Mouse (Mus musculus) naive thymus-derived CD4-positive, alpha-beta T cell, adult 2 months (primary cell): ENCODE measurements around the gene Txlng.
"Not testable (repeated sequence)": the region's sequence is repeated elsewhere in the genome, so short reads cannot be mapped to it uniquely, and the experiment has no call there.

Experiments
- DNase-seq: peaks from one replicate; pipeline ENCODE4 v3.0.0-alpha.2; 2011; ENCODE audit warnings: low read depth

Gene Txlng

GRCm38 (mm10) chrX:162829203-162829708 lies at the start of gene Txlng:
Txlng (minus strand) TSS chrX:162829454.
- peak; percentile 95 for DNase-seq

DNA sequence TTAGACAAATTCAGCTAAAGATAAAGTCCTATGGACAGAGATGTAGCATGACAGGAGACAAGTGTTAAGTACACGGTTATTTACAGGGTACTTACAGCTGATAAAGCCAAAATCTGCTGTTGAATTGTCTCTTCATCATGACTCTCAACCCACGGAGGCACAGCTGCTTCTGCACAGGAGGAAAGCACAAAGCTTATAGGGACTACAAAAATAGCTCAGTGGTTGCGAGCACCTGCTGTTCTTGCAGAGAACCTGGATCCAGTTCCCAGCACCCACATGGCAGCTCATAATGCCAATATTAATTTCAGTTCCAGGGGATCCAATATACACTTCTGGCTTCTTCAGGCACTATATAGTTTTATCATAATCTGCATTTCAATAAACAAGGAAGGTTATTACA lies 49.0 kb upstream of the Txlng start:
- DNase-seq = no peak

GRCm38 (mm10) chrX:162873761-162874160 lies 44.5 kb upstream of the Txlng start:
- DNase-seq = no peak

- DNase-seq = peak; percentile 43
These were observed 42.7 kb upstream of the Txlng start for GRCm38 (mm10) chrX:162871734-162872517.

DNA sequence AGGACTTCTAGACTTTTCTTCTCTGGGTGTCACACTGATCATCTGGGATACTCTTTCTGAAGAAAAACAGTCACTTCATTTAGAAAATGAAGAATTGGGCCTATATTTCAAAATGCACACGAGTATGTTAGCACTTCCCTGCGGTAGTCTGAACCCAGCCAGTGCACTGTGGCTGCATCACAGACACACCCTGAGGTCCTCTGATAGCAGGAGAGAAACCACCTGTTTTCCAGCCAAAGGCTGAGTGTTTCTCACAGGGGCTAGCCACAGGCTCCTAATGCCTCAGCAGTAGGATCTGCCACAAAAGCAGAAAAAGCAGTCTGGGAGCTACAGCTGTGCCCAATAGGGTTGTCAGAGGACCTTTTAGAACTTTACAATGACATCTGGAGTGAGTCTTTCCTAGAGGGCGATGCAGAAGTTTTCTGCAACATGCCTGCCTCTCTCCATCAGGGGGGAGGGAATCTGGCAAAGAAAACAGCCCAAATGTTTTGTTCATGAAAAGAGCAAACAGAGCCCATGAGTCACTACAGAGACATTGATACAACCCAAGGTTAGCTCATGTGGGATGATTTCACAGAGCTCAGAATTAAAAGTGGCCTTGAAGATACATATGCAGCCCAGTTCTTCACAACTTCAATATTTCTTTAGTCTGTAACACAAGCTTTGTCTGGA lies 39.2 kb upstream of the Txlng start:
- DNase-seq = peak; percentile 12

GRCm38 (mm10) chrX:162848682-162849081 lies 19.4 kb upstream of the Txlng start:
- no peak for DNase-seq

GRCm38 (mm10) chrX:162845531-162845930 lies 16.3 kb upstream of the Txlng start:
- no peak for DNase-seq

GRCm38 (mm10) chrX:162844447-162845100 lies 15.3 kb upstream of the Txlng start:
- no peak for DNase-seq

GRCm38 (mm10) chrX:162832101-162832500 lies 2.8 kb upstream of the Txlng start:
- no peak for DNase-seq

DNA sequence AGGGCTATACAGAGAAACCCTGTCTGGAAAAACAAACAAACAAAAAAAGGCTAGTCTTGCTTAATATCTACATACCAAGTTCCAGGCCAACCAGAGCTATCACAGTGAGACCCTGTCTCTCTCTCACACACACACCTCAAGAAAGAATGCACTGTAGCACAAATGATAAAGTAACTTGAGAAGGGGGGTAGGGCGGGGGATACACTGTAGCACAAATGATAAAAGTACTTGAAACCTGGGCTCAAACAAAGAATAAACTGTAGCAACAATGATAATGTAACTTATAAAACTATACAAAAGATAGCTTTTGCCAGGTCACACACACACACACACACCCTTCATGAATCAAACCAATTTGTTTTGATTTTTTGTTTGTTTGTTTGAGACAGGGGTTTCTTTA lies 2.3 kb upstream of the Txlng start:
- no peak for DNase-seq

DNA sequence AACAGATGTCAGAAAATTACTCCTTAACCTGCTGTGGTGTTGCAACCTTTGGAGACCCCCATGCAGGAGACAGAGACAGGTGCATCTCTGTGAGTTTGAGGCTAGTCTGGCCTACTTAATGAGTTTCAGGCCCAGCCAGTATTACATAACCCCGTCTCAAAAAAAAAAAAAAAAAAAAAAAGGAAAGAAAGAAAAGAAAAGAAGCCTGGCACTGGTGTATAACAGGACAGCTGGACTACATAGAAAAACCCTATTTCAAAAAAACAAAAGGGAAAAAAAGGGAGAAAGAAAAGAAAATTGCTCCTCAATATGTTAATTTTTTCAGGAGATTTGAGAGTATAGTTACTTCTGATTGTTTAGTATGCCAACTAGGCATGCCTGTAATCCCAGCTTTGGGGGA lies 1.8 kb upstream of the Txlng start:
- DNase-seq = no peak

DNA sequence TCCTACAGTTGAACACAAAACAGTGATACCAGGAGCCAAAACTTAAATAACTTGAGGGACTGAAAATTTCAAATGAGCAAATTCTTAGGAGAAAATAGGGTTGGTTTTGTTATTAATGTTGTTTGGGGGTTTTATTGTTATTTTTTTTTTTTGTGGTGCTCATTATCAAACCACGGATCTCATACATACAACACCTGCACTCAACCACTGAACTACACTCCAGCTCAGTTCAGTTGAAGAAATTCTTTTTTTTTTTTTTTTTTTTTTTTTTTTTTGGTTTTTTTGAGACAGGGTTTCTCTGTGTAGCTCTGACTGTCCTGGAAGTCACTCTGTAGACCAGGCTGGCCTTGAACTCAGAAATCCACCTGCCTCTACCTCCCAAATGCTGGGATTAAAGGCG lies 1.1 kb upstream of the Txlng start:
- not testable (repeated sequence) for DNase-seq

DNA sequence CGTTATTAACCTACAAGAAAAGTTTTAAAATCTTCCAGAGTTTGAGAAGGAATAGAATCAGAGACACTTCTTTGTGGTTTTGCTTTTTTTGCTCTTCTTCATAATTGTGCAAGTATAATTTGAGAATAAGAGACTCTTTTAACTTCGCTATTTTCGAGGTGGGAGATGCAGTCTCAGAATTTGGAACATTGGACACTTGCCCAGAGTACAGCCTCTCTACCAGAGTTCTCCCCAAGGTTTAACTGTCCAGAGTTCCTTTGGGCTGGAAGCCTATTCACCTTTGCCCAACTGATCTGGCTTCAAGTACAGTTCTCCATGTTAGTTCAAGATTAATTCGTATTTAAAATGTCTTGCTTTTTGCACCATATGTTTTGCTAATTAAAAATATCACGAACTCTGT lies 487 bp upstream of the Txlng start:
- DNase-seq = no peak

DNA sequence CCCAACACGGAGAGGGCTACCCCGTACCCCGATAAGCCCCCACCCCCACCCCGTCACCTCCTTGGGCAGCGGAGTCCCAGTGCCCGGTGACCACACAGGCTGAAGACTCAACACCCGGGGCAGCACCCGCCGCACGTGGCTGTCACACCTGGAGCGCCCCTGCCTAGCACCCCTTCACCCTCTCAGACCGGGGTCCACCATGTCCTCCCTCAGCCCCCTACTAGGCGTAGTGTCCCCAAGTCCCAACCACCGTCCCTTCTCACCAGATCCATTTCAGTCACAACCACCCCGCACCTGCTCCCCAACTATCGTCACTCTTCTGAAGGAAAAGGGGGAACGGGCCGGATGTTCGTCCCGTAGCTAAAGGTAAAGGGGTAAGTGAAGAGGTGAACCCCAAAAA lies 471 bp downstream of the Txlng start:
- no peak for DNase-seq

DNA sequence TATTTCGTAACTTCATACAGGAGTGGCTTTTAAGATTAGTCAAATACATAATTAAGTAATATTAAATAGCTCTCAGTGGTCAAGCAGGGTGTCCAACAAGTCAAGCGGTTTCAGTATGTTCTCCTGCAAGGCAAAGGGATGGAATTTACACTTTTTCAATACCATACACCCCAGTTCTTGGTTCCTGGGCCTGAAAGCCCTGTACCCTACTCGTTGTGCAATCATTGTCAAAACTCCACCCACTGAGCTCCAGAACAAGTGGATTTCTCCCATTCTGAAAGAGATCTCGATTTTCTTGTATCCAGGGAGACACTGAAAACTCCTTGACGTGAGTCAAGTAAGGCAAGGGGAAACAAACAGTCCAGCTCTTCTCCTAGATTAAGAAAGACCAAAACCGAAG lies 1.2 kb downstream of the Txlng start:
- no peak for DNase-seq

- DNase-seq = peak; percentile 71
These were observed 28.9 kb downstream of the Txlng start for GRCm38 (mm10) chrX:162800371-162800770.

GRCm38 (mm10) chrX:162791392-162791791 lies 37.9 kb downstream of the Txlng start:
- DNase-seq = peak; percentile 39

GRCm38 (mm10) chrX:162788372-162788771 lies 40.9 kb downstream of the Txlng start:
- no peak for DNase-seq

GRCm38 (mm10) chrX:162770726-162771125 lies 58.5 kb downstream of the Txlng start:
- no peak for DNase-seq

DNA sequence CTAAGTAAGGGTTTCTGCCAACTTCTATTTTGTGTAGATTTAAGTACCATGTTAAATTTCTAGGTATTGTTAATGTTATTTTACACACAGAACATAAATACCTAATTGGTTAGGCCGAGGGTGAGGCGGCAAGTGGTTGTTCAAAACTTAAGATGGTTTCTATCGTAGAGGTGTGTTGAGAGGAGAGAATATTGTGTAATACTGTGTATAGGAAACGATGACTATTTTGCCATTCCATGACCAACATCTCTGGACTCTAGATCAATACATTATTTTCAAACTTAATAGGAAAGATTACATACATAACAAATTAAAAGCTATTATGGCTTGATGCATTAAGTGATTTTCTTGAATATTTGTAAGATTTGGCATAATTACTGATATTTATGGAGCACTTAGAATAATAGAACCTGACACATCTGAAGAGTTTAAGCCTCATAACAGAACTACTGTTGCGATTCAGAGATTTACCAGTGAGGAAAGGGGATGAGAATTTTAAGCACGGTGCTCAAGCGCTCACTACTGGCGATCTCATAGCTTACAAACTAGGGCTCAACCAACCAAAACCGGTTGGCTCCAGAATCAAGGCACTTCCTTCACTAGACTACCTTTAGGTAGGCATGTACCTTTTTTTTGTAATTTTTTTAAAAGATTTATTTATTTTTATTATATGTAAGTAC lies 67.4 kb downstream of the Txlng start:
- peak; percentile 27 for DNase-seq

DNA sequence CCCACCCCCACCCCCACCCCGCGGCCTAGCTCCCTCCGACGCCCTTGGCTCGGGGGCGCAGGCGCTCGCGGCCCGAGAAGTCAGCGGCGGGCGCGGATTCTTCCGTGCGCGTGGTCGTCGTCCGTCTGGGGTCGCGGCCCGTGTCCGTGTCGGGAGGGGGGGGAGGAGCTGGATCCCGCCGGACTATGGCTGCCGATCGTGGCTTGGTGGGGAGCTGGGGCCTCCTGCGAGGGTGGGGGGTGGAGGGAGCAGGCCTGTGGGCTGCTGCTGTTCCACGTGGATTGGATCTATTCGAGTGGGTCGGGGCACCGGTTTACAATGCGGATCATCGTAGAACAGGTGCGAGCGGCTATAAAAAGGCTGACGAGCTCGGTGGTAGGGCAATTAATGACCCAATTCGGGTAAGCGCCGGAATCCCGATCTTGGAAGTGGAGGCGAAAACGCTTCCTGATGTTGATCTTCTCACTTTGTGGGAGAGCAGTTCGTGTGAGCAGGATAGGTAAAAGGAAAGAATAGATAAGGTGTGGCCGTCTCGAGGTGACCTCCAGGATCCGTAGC lies 68.2 kb downstream of the Txlng start:
- DNase-seq = peak; percentile 21
